Mouse (Mus musculus): Measurements from ENCODE around the gene Ric8b. TPM values are rescaled to one million over a fixed set of nuclear protein-coding genes. Genes with fewer than 3 reads are reported as not detected.
A peak's percentile ranks its signal among the peaks of the same experiment; 100 is the strongest.

Ric8b gene
- polyA plus RNA-seq, 1 experiment from 2014 or later, result 48.5 TPM

GRCm38 (mm10) chr10:85044191-85044711 lies 126.8 kb downstream of the Ric8b start:
- peak overlapping the region; percentile 1; the same call in 1 of the 2 replicates for H3K9ac ChIP-seq (replicated peaks; ENCODE audit: low read length)
- ATAC-seq (ENCODE audit: low FRiP score, low TSS enrichment) (peak; percentile 66), DNase-seq (peak; percentile 65)
- H3K4me3 ChIP-seq (replicated peaks; ENCODE audit: low read depth, low read length), result no peak overlapping the region; the same call in 1 of the 2 replicates
- peaks cover 12% of the 10 kb centered on the region for H3K4me1 ChIP-seq (ENCODE audit: control insufficient read depth, insufficient read depth, low read length)
- 5% methylated on average over 17 of the region's 17 CpGs for WGBS
- no peak overlapping the region for H3K27ac ChIP-seq (replicated peaks; ENCODE audit: low read depth, low read length)
- H3K36me3 ChIP-seq (ENCODE audit: control insufficient read depth, insufficient read depth, low read length), result no peaks in the 10 kb centered on the region
- H3K4me2 ChIP-seq (ENCODE audit: low read length), result peak overlapping the region; percentile 44
- H3K27me3 ChIP-seq (ENCODE audit: control insufficient read depth, insufficient read depth, low read length), result peaks cover 6% of the 10 kb centered on the region; the same call in 1 of the 2 replicates
- no peaks in the 10 kb centered on the region for H3K9me3 ChIP-seq (ENCODE audit: control insufficient read depth, low read length)

DNA sequence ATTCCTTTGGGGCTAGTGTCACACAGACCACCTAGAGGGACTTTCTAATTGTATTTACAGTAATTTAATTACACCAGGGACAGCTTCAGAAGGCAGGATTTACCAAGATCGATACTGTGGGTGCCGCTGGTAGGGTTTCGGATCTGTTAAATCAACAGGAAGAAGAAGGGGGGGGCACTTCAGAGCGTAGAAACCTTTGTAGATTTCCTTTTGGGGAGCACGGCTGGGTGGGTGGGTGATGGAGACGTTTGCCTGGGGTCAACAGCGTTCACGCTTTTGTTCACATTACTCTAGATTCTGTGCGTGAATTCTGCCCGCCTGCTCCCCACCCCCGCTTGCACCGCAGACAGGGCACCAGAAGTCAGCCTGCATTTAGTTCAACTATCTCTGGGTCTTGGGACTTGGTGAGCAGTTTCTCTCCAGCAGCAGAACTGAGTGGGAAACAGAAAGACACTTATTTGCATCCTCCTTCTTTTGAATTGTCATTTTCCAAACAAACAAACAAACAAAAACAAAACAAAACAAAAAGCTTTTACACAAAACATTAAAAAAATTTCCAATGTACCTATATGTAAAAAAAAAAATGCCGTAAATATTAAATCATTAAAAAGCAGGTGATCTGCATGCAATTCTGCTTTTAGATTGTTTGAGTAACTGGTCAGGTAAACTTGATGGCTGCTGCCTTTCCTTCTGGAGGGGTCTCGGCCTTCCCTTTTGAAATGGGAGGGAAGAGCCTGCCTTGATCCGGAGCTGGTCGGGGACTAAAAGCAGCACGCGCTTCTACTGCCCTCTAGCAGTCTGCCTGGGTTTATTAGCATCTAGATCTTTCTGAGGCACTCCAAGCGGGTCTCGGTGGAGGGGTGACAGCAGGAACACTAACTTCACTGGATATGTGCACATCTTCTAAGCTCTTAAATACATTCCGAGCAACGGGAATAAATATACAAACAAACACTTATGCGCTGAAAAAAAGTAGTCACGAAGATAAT lies 127.6 kb downstream of the Ric8b start:
- Histone ChIP-seq H3K4me3 (replicated peaks; ENCODE audit: low read depth, low read length) (no peak overlapping the region; the same call in 1 of the 2 replicates), H3K9ac (replicated peaks; ENCODE audit: low read length) (peak overlapping the region; percentile 1; the same call in 1 of the 2 replicates), H3K4me1 (ENCODE audit: control insufficient read depth, insufficient read depth, low read length) (peaks cover 12% of the 10 kb centered on the region), H3K27me3 (ENCODE audit: control insufficient read depth, insufficient read depth, low read length) (peaks cover 6% of the 10 kb centered on the region; the same call in 1 of the 2 replicates), H3K4me2 (ENCODE audit: low read length) (peak overlapping the region; percentile 44), H3K27ac (replicated peaks; ENCODE audit: low read depth, low read length) (no peak overlapping the region), H3K36me3 (ENCODE audit: control insufficient read depth, insufficient read depth, low read length) (no peaks in the 10 kb centered on the region), H3K9me3 (ENCODE audit: control insufficient read depth, low read length) (no peaks in the 10 kb centered on the region)
- WGBS, result 7% methylated on average over 24 of the region's 24 CpGs
- DNase-seq, result peak; percentile 84
- ATAC-seq (ENCODE audit: low FRiP score, low TSS enrichment), result no peak; the same call in 1 of the 2 replicates

DNA sequence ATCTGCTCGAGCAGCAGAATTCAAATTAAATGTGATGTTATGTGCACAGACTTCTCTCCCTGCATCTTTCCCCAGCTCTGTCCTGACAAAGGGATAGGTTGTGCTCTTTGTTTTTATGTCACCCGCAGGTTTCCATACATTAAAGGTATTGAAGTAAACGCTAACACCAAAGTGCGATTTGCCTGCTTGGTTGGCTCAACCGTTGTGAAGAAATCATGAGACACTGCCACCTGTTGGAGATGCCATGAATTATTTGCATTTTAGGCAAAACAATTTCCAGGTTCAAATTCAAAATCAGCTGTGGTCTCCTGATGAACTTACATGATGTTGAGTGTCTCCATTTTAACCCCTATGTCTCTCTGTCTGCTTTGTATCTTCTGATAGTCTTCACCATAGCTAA lies 129.2 kb downstream of the Ric8b start:
- H3K9ac ChIP-seq (replicated peaks; ENCODE audit: low read length), result no peak overlapping the region
- H3K4me2 ChIP-seq (ENCODE audit: low read length), result no peak overlapping the region
- no peak overlapping the region for H3K4me3 ChIP-seq (replicated peaks; ENCODE audit: low read depth, low read length)
- H3K36me3 ChIP-seq (ENCODE audit: control insufficient read depth, insufficient read depth, low read length), result no peaks in the 10 kb centered on the region
- no peak overlapping the region for H3K27ac ChIP-seq (replicated peaks; ENCODE audit: low read depth, low read length)
- no peaks in the 10 kb centered on the region for H3K9me3 ChIP-seq (ENCODE audit: control insufficient read depth, low read length)
- peaks cover 6% of the 10 kb centered on the region; the same call in 1 of the 2 replicates for H3K27me3 ChIP-seq (ENCODE audit: control insufficient read depth, insufficient read depth, low read length)
- ATAC-seq (ENCODE audit: low FRiP score, low TSS enrichment) (no peak), DNase-seq (peak; percentile 84)
- WGBS, result 26% methylated on average over 5 of the region's 5 CpGs
- peaks cover 12% of the 10 kb centered on the region for H3K4me1 ChIP-seq (ENCODE audit: control insufficient read depth, insufficient read depth, low read length)

DNA sequence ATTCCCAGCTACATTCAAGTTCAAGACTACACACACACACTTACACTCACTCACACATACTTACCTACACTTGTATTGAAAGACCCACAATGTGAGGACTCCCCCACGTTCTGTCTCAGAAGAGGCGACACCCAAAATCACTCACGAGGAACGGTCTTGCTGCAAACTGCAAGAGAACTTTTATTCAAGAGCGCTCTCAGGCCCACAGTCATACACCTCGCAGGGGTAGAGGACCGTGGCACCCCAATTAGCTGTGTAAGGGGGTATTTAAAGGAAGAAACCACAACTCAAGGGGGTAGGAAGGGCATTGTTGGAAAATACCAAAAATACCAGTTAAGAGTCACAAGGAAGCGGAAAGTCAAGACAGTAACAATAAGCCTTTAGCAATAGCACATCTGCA lies 130.6 kb downstream of the Ric8b start:
- H3K9ac ChIP-seq (replicated peaks; ENCODE audit: low read length), result no peak overlapping the region
- WGBS, result 96% methylated on average over 8 of the region's 8 CpGs
- ATAC-seq (ENCODE audit: low FRiP score, low TSS enrichment), result no peak
- no peak overlapping the region for H3K4me3 ChIP-seq (replicated peaks; ENCODE audit: low read depth, low read length)
- DNase-seq, result no peak
- H3K36me3 ChIP-seq (ENCODE audit: control insufficient read depth, insufficient read depth, low read length), result no peaks in the 10 kb centered on the region
- peaks cover 12% of the 10 kb centered on the region for H3K4me1 ChIP-seq (ENCODE audit: control insufficient read depth, insufficient read depth, low read length)
- H3K27me3 ChIP-seq (ENCODE audit: control insufficient read depth, insufficient read depth, low read length), result peaks cover 6% of the 10 kb centered on the region; the same call in 1 of the 2 replicates
- H3K27ac ChIP-seq (replicated peaks; ENCODE audit: low read depth, low read length), result no peak overlapping the region
- H3K4me2 ChIP-seq (ENCODE audit: low read length), result no peak overlapping the region
- no peaks in the 10 kb centered on the region for H3K9me3 ChIP-seq (ENCODE audit: control insufficient read depth, low read length)

DNA sequence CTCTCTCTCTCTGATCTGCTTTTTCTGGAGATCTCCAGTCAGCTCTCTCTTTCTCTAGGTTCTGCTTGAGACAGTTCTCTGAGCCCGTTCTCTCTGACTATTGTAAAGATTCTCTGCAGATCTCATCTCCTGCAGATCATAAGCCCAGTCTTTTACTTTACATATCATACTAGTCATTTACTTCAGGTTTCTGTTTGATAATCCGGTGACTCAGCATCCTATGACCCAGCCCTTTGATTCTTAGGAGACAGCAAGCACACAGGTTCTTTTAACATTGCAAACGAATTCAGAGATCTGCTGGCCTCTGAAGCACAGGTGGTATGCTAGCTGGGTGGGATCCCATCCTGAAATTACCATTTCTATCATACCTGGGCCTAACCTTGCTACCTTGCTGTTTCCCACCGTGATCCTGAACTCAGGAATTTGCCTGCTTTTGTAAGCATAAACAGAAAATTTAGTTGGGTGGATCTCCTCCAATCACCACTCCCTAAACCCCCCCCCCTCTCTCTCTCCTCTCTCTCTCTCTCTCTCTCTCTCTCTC lies 133.3 kb downstream of the Ric8b start:
- Histone ChIP-seq H3K36me3 (ENCODE audit: control insufficient read depth, insufficient read depth, low read length) (no peaks in the 10 kb centered on the region), H3K27me3 (ENCODE audit: control insufficient read depth, insufficient read depth, low read length) (no peaks in the 10 kb centered on the region), H3K9me3 (ENCODE audit: control insufficient read depth, low read length) (no peaks in the 10 kb centered on the region), H3K4me2 (ENCODE audit: low read length) (no peak overlapping the region), H3K27ac (replicated peaks; ENCODE audit: low read depth, low read length) (no peak overlapping the region), H3K4me3 (replicated peaks; ENCODE audit: low read depth, low read length) (no peak overlapping the region), H3K9ac (replicated peaks; ENCODE audit: low read length) (no peak overlapping the region), H3K4me1 (ENCODE audit: control insufficient read depth, insufficient read depth, low read length) (no peaks in the 10 kb centered on the region)
- 69% methylated on average over 4 of the region's 4 CpGs for WGBS
- no peak for DNase-seq
- ATAC-seq (ENCODE audit: low FRiP score, low TSS enrichment), result no peak

GRCm38 (mm10) chr10:85052451-85052850 lies 135.0 kb downstream of the Ric8b start:
- Histone ChIP-seq H3K4me3 (replicated peaks; ENCODE audit: low read depth, low read length) (no peak overlapping the region), H3K4me1 (ENCODE audit: control insufficient read depth, insufficient read depth, low read length) (no peaks in the 10 kb centered on the region), H3K27ac (replicated peaks; ENCODE audit: low read depth, low read length) (no peak overlapping the region), H3K27me3 (ENCODE audit: control insufficient read depth, insufficient read depth, low read length) (no peaks in the 10 kb centered on the region), H3K9me3 (ENCODE audit: control insufficient read depth, low read length) (no peaks in the 10 kb centered on the region), H3K4me2 (ENCODE audit: low read length) (no peak overlapping the region), H3K9ac (replicated peaks; ENCODE audit: low read length) (no peak overlapping the region), H3K36me3 (ENCODE audit: control insufficient read depth, insufficient read depth, low read length) (no peaks in the 10 kb centered on the region)
- ATAC-seq (ENCODE audit: low FRiP score, low TSS enrichment) (no peak), DNase-seq (no peak)
- WGBS, result 43% methylated on average over 4 of the region's 4 CpGs

GRCm38 (mm10) chr10:85054876-85055275 lies 137.5 kb downstream of the Ric8b start:
- H3K27me3 ChIP-seq (ENCODE audit: control insufficient read depth, insufficient read depth, low read length), result no peaks in the 10 kb centered on the region
- H3K9me3 ChIP-seq (ENCODE audit: control insufficient read depth, low read length), result no peaks in the 10 kb centered on the region
- no peak for DNase-seq
- no peak overlapping the region for H3K4me2 ChIP-seq (ENCODE audit: low read length)
- 95% methylated on average over 2 of the region's 2 CpGs for WGBS
- ATAC-seq (ENCODE audit: low FRiP score, low TSS enrichment), result no peak
- no peak overlapping the region for H3K9ac ChIP-seq (replicated peaks; ENCODE audit: low read length)
- no peaks in the 10 kb centered on the region for H3K4me1 ChIP-seq (ENCODE audit: control insufficient read depth, insufficient read depth, low read length)
- no peaks in the 10 kb centered on the region for H3K36me3 ChIP-seq (ENCODE audit: control insufficient read depth, insufficient read depth, low read length)
- H3K27ac ChIP-seq (replicated peaks; ENCODE audit: low read depth, low read length), result no peak overlapping the region
- no peak overlapping the region for H3K4me3 ChIP-seq (replicated peaks; ENCODE audit: low read depth, low read length)
